9 mouse cellular contexts compared by ENCODE assay signal in genomic region chr1:74331046-74331681, GRCm38 (mm10). TPM values are rescaled to one million over a fixed set of nuclear protein-coding genes. Genes with fewer than 3 reads are reported as not detected.
A peak's percentile ranks its signal among the peaks of the same experiment; 100 is the strongest.
DNase-seq lines count a peak whose midpoint lies in the region; ATAC-seq and TF ChIP-seq lines count a peak whose summit lies in the region.
"Had no signal": no experiment of that assay in that cellular context is flagged by ENCODE, and none has a peak within 500 bp of the region (broad histone marks: within the 10 kb centered on the region; RNA-seq: fewer than 3 reads in every experiment).

No protein-coding gene starts in this region.

- H3K36me3 ChIP-seq in hindbrain, embryonic 10.5 days: peaks cover 8% of the 10 kb centered on the region; the same call in 1 of the 2 replicates
- no peaks in the 10 kb centered on the region for H3K36me3 ChIP-seq in hindbrain, embryonic 11.5 days (ENCODE audit: control insufficient read depth, insufficient read depth, low read length)
- no peaks in the 10 kb centered on the region for H3K36me3 ChIP-seq in embryonic facial prominence, embryonic 12.5 days
- no peaks in the 10 kb centered on the region for H3K36me3 ChIP-seq in thymus, adult 2 months (ENCODE audit: control insufficient read depth, insufficient read depth, low read length)

- no peaks in the 10 kb centered on the region for H3K27me3 ChIP-seq in hindbrain, embryonic 10.5 days (ENCODE audit: insufficient read depth, poor library complexity, severe bottlenecking)
- H3K27me3 ChIP-seq in hindbrain, embryonic 11.5 days (ENCODE audit: control insufficient read depth, insufficient read depth, low read length): no peaks in the 10 kb centered on the region
- no peaks in the 10 kb centered on the region for H3K27me3 ChIP-seq in embryonic facial prominence, embryonic 12.5 days
- H3K27me3 ChIP-seq in thymus, adult 2 months (ENCODE audit: control insufficient read depth, insufficient read depth, low read length): no peaks in the 10 kb centered on the region

- WGBS in hindbrain, embryonic 10.5 days: 83% methylated on average over 4 of the region's 4 CpGs
- WGBS in hindbrain, embryonic 11.5 days: 83% methylated on average over 4 of the region's 4 CpGs
- WGBS in embryonic facial prominence, embryonic 12.5 days: 78% methylated on average over 4 of the region's 4 CpGs
- 42% methylated on average over 4 of the region's 4 CpGs for WGBS in thymus, adult 2 months

- H3K4me3 ChIP-seq in hindbrain, embryonic 10.5 days: no peak overlapping the region
- H3K4me3 ChIP-seq in hindbrain, embryonic 11.5 days (ENCODE audit: low read depth, low read length): no peak overlapping the region
- H3K4me3 ChIP-seq in embryonic facial prominence, embryonic 12.5 days: no peak overlapping the region
- no peak overlapping the region for H3K4me3 ChIP-seq in thymus, adult 2 months (ENCODE audit: control insufficient read depth, insufficient read depth, low read length)

- DNase-seq in hindbrain, embryonic 10.5 days (ENCODE audit: low spot score): no peak
- DNase-seq in hindbrain, embryonic 11.5 days (ENCODE audit: low spot score): no peak
- DNase-seq in thymus, adult 2 months: no peak
- DNase-seq in cerebellum, postnatal 14 days: no peak
- DNase-seq in cerebellum, postnatal 10 days: no peak

- H3K4me2 ChIP-seq in hindbrain, embryonic 11.5 days (replicated peaks; ENCODE audit: low read depth, low read length): no peak overlapping the region
- H3K4me2 ChIP-seq in embryonic facial prominence, embryonic 12.5 days (replicated peaks): no peak overlapping the region

- H3K4me1 ChIP-seq in hindbrain, embryonic 10.5 days (replicated peaks): peaks cover 40% of the 10 kb centered on the region
- H3K4me1 ChIP-seq in hindbrain, embryonic 11.5 days (replicated peaks; ENCODE audit: control insufficient read depth, insufficient read depth, low read length): peaks cover 6% of the 10 kb centered on the region
- peaks cover 26% of the 10 kb centered on the region; the same call in 1 of the 2 replicates for H3K4me1 ChIP-seq in embryonic facial prominence, embryonic 12.5 days
- H3K4me1 ChIP-seq in thymus, adult 2 months (replicated peaks; ENCODE audit: control insufficient read depth, insufficient read depth, low read length): peaks cover 26% of the 10 kb centered on the region

- no peak for TF ChIP-seq POLR2A in thymus, adult 2 months (IDR thresholded peaks at IDR 0.05; ENCODE audit: control insufficient read depth, extremely low read depth, insufficient read depth, low read length, poor library complexity)

- peak overlapping the region; percentile 37 for H3K27ac ChIP-seq in hindbrain, embryonic 10.5 days
- H3K27ac ChIP-seq in hindbrain, embryonic 11.5 days (ENCODE audit: low read depth, low read length): no peak overlapping the region
- H3K27ac ChIP-seq in embryonic facial prominence, embryonic 12.5 days: 0 out of 2 replicates have a peak overlapping the region, but pooled peaks have one; percentile 30
- H3K27ac ChIP-seq in thymus, adult 2 months (ENCODE audit: control insufficient read depth, insufficient read depth, low read length): no peak overlapping the region
- H3K27ac ChIP-seq: macrophage had no signal

- TF ChIP-seq CTCF in thymus, adult 2 months (IDR thresholded peaks at IDR 0.05; ENCODE audit: borderline replicate concordance, control insufficient read depth, extremely low read depth, insufficient read depth, low read length, poor library complexity): no peak

- no peaks in the 10 kb centered on the region for H3K9me3 ChIP-seq in hindbrain, embryonic 10.5 days
- no peaks in the 10 kb centered on the region for H3K9me3 ChIP-seq in hindbrain, embryonic 11.5 days (ENCODE audit: control insufficient read depth, low read length)
- H3K9me3 ChIP-seq in embryonic facial prominence, embryonic 12.5 days: no peaks in the 10 kb centered on the region

- no peak for ATAC-seq in hindbrain, embryonic 11.5 days (ENCODE audit: low FRiP score)
- no peak for ATAC-seq in embryonic facial prominence, embryonic 12.5 days (ENCODE audit: insufficient number of reproducible peaks, insufficient read depth, low FRiP score, low TSS enrichment)
- peak; percentile 23 to 33; a peak in 3 of 4 replicates for ATAC-seq in hematopoietic stem cell, adult 5-6 weeks (replicated peaks in 1 of 2; ENCODE audit: insufficient read depth in 1 of 2, low FRiP score in 2 of 2, low TSS enrichment in 1 of 2, low read depth in 1 of 2, poor library complexity in 2 of 2, severe bottlenecking in 2 of 2)
- peak; percentile 25 for ATAC-seq in megakaryocyte-erythroid progenitor cell, adult 5-6 weeks (replicated peaks; ENCODE audit: low FRiP score, low TSS enrichment, poor library complexity, severe bottlenecking)

- no peak overlapping the region for H3K9ac ChIP-seq in hindbrain, embryonic 11.5 days (ENCODE audit: low read depth, low read length)
- no peak overlapping the region for H3K9ac ChIP-seq in embryonic facial prominence, embryonic 12.5 days

RNA-seq across cellular contexts. Expression of gene Tmbim1, which starts 25.7 kb away (rescaled TPM):
- 11.6 and 12.6 TPM in 2 replicates for polyA plus RNA-seq in hindbrain, embryonic 10.5 days (2016; fragmentation: Nextera tagmentation; extraction: Ambion mirVana)
- 8.6 and 9.1 TPM in 2 replicates for polyA plus RNA-seq in hindbrain, embryonic 11.5 days (2014; fragmentation: Nextera tagmentation; extraction: Ambion mirVana)
- 18.4 and 20.1 TPM in 2 replicates for polyA plus RNA-seq in embryonic facial prominence, embryonic 12.5 days (2016; fragmentation: Nextera tagmentation; extraction: Ambion mirVana)
- total RNA-seq in hematopoietic stem cell, adult 5-6 weeks (2017): 29.9 and 36.7 TPM in 2 replicates
- 10.1 and 16.8 TPM in 2 replicates for total RNA-seq in megakaryocyte-erythroid progenitor cell, adult 5-6 weeks (2014; fragmentation: Nextera tagmentation)
- total RNA-seq in megakaryocyte-erythroid progenitor cell, adult 5-6 weeks (2017): 13.6 and 13.9 TPM in 2 replicates
- 55.5 and 69.2 TPM in 2 replicates for polyA plus RNA-seq in thymus, adult 2 months (2012; rRNA removed)

RNA-seq across cellular contexts. Expression of gene Catip, which starts 30.7 kb away (rescaled TPM):
- polyA plus RNA-seq in hindbrain, embryonic 10.5 days (2016; fragmentation: Nextera tagmentation; extraction: Ambion mirVana): 0.37 and 1.4 TPM in 2 replicates
- polyA plus RNA-seq in hindbrain, embryonic 11.5 days (2014; fragmentation: Nextera tagmentation; extraction: Ambion mirVana): 1.1 TPM in 2 replicates
- 0.93 and 0.98 TPM in 2 replicates for polyA plus RNA-seq in embryonic facial prominence, embryonic 12.5 days (2016; fragmentation: Nextera tagmentation; extraction: Ambion mirVana)
- 1.3 TPM in 1 of 2 replicates, not detected in the other for total RNA-seq in hematopoietic stem cell, adult 5-6 weeks (2017)
- total RNA-seq in megakaryocyte-erythroid progenitor cell, adult 5-6 weeks (2014; fragmentation: Nextera tagmentation): not detected in 2 replicates
- total RNA-seq in megakaryocyte-erythroid progenitor cell, adult 5-6 weeks (2017): not detected in 2 replicates
- polyA plus RNA-seq in thymus, adult 2 months (2012; rRNA removed): 0.13 and 0.27 TPM in 2 replicates

RNA-seq across cellular contexts. Expression of gene Slc11a1, which starts 43.8 kb away (rescaled TPM):
- 1.8 and 3.0 TPM in 2 replicates for polyA plus RNA-seq in hindbrain, embryonic 10.5 days (2016; fragmentation: Nextera tagmentation; extraction: Ambion mirVana)
- 1.3 and 1.4 TPM in 2 replicates for polyA plus RNA-seq in hindbrain, embryonic 11.5 days (2014; fragmentation: Nextera tagmentation; extraction: Ambion mirVana)
- 4.1 and 5.0 TPM in 2 replicates for polyA plus RNA-seq in embryonic facial prominence, embryonic 12.5 days (2016; fragmentation: Nextera tagmentation; extraction: Ambion mirVana)
- 3.2 TPM in 1 of 2 replicates, not detected in the other for total RNA-seq in hematopoietic stem cell, adult 5-6 weeks (2017)
- total RNA-seq in megakaryocyte-erythroid progenitor cell, adult 5-6 weeks (2014; fragmentation: Nextera tagmentation): not detected in 2 replicates
- 0.42 TPM in 1 of 2 replicates, not detected in the other for total RNA-seq in megakaryocyte-erythroid progenitor cell, adult 5-6 weeks (2017)
- 46.3 and 48.7 TPM in 2 replicates for polyA plus RNA-seq in thymus, adult 2 months (2012; rRNA removed)

RNA-seq across cellular contexts. Expression of gene Pnkd, which starts 46.4 kb away (rescaled TPM):
- polyA plus RNA-seq in hindbrain, embryonic 10.5 days (2016; fragmentation: Nextera tagmentation; extraction: Ambion mirVana): 111 and 120 TPM in 2 replicates
- 85.4 and 99.4 TPM in 2 replicates for polyA plus RNA-seq in hindbrain, embryonic 11.5 days (2014; fragmentation: Nextera tagmentation; extraction: Ambion mirVana)
- 106 TPM in 2 replicates for polyA plus RNA-seq in embryonic facial prominence, embryonic 12.5 days (2016; fragmentation: Nextera tagmentation; extraction: Ambion mirVana)
- 12.3 and 29.0 TPM in 2 replicates for total RNA-seq in hematopoietic stem cell, adult 5-6 weeks (2017)
- total RNA-seq in megakaryocyte-erythroid progenitor cell, adult 5-6 weeks (2014; fragmentation: Nextera tagmentation): 22.4 and 50.1 TPM in 2 replicates
- total RNA-seq in megakaryocyte-erythroid progenitor cell, adult 5-6 weeks (2017): 14.1 and 22.8 TPM in 2 replicates
- polyA plus RNA-seq in thymus, adult 2 months (2012; rRNA removed): 41.1 and 50.1 TPM in 2 replicates

RNA-seq across cellular contexts. Expression of gene Aamp, which starts 46.6 kb away (rescaled TPM):
- polyA plus RNA-seq in hindbrain, embryonic 10.5 days (2016; fragmentation: Nextera tagmentation; extraction: Ambion mirVana): 238 and 248 TPM in 2 replicates
- polyA plus RNA-seq in hindbrain, embryonic 11.5 days (2014; fragmentation: Nextera tagmentation; extraction: Ambion mirVana): 189 and 198 TPM in 2 replicates
- polyA plus RNA-seq in embryonic facial prominence, embryonic 12.5 days (2016; fragmentation: Nextera tagmentation; extraction: Ambion mirVana): 211 and 213 TPM in 2 replicates
- total RNA-seq in hematopoietic stem cell, adult 5-6 weeks (2017): 115 and 150 TPM in 2 replicates
- total RNA-seq in megakaryocyte-erythroid progenitor cell, adult 5-6 weeks (2014; fragmentation: Nextera tagmentation): 78.9 and 90.5 TPM in 2 replicates
- total RNA-seq in megakaryocyte-erythroid progenitor cell, adult 5-6 weeks (2017): 84.4 and 95.3 TPM in 2 replicates
- polyA plus RNA-seq in thymus, adult 2 months (2012; rRNA removed): 183 and 201 TPM in 2 replicates

Comparison
In these comparisons a context has a peak if more than half of its experiments do, and no peak if none do; other contexts are left out.
1. H3K27ac ChIP-seq: peak in hindbrain, embryonic 10.5 days (single experiment) and embryonic facial prominence, embryonic 12.5 days (single experiment); none in hindbrain, embryonic 11.5 days (single experiment) and thymus, adult 2 months (single experiment).
2. ATAC-seq: peak in hematopoietic stem cell, adult 5-6 weeks (2 of 2) and megakaryocyte-erythroid progenitor cell, adult 5-6 weeks (single experiment); none in hindbrain, embryonic 11.5 days (single experiment) and embryonic facial prominence, embryonic 12.5 days (single experiment).